Mouse (Mus musculus): ENCODE measurements around the gene Tcfl5. TPM values are rescaled to one million over a fixed set of nuclear protein-coding genes. Genes with fewer than 3 reads are reported as not detected.

Tcfl5 gene
- polyA plus RNA-seq, 1 experiment from 2014 or later = not detected

DNA sequence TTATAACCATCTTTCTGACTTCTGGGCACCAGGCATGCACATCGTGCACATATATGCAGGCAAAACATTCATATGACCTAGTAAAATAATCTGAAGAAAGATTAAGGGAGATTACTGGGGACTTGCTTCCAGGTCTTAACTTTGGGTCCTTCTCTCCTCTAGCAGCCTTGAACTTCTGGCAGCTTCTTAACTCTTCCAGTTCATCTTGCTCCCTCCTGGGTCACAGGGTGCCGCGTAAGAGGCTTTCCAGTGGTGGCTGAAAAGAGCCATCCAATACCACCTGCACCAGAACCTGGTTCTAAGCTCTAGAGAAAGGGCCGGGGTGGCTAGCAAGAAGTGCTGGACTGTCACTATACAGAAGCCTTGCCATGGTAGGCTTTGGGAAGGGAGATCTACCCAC lies 45.0 kb downstream of the Tcfl5 start, which contains the start of gene Col9a3:
Col9a3 (plus strand) TSS at position 301 of the 400 bp plus-strand sequence.
- no peak within 1 kb of the TSS for H3K4me3 ChIP-seq (replicated peaks)
- DNase-seq = no peak
- WGBS (ENCODE audit: insufficient replicate concordance) = 41% methylated on average over 4 of the region's 4 CpGs
- H3K27me3 ChIP-seq = peaks cover 46% of the 10 kb centered on the region
- H3K9ac ChIP-seq = no peak within 1 kb of the TSS
- peak within 1 kb of the TSS; percentile 21 for H3K4me2 ChIP-seq
- H3K9me3 ChIP-seq (replicated peaks) = no peaks in the 10 kb centered on the region
- ATAC-seq (ENCODE audit: low read depth) = no peak
- H3K27ac ChIP-seq = no peak within 1 kb of the TSS
- peaks cover 35% of the 10 kb centered on the region for H3K36me3 ChIP-seq
- H3K4me1 ChIP-seq (replicated peaks) = no peaks in the 10 kb centered on the region

DNA sequence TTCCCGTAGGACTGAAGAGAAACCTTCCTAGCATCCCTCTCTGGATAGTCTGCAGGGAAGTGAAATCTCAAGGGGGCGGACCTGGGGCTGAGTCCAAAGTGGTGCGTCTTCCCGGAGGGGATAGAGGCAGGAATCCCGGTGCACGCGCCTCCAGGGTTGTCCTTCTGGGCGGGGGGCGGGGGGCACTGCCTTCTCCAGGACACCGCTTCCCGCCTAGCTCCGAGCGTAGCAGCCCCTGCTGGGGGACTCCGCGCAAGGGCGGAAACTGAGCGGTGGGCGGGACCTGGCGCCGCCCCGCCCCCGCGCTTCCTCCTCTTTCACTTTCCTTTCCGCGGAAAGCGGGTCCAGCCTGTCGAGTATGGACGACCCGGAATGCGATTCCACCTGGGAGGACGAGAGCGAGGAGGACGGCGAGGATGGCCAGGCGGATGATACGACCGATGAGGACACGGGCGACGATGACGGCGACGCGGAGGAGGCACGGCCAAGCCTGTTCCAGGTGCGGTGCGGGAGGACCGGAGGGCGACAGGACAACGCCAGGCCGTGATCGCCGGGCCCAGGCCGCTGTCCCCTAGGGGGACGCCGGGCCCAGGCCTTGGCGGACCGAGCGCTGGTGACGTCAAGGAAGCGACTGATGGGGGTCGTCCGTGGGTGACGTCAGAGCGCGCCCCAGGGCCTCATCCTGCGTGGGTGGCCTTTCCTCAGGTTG lies 53.2 kb downstream of the Tcfl5 start, which contains the start of gene Ogfr:
Ogfr (plus strand) TSS at position 123 of the 709 bp plus-strand sequence.
- H3K36me3 ChIP-seq = peaks cover 59% of the 10 kb centered on the region
- H3K27ac ChIP-seq = peak within 1 kb of the TSS; percentile 78
- H3K27me3 ChIP-seq = no peaks in the 10 kb centered on the region
- H3K4me3 ChIP-seq (replicated peaks) = peak within 1 kb of the TSS; percentile 96
- peak; percentile 87 for ATAC-seq (ENCODE audit: low read depth)
- H3K9me3 ChIP-seq (replicated peaks) = no peaks in the 10 kb centered on the region
- peak within 1 kb of the TSS; percentile 93 for H3K9ac ChIP-seq
- WGBS (ENCODE audit: insufficient replicate concordance) = under 1% methylated on average over 67 of the region's 67 CpGs
- peak within 1 kb of the TSS; percentile 90 for H3K4me2 ChIP-seq
- peaks cover 25% of the 10 kb centered on the region for H3K4me1 ChIP-seq (replicated peaks)
- peak; percentile 71 for DNase-seq

DNA sequence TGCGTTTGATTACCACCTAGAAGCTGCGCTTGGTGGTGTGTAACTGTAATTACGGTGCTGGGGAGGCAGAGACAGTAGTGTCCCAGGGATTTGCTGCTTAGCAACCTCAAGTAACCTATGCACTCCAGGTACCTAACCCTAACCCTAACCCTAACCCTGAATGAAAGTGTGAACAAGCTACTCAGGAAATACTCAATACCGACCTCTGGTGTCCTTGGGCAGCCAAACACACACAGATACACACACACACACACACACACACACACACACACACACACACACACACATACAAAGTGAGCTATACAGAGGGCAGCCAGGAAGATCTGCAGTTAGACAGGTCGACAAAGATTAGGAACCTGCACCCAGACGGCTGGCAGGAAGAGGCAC lies 53.8 kb downstream of the Tcfl5 start:
- H3K4me2 ChIP-seq = peak overlapping the region; percentile 90
- H3K27ac ChIP-seq = peak overlapping the region; percentile 78
- ATAC-seq (ENCODE audit: low read depth) = peak; percentile 11
- peaks cover 30% of the 10 kb centered on the region for H3K4me1 ChIP-seq (replicated peaks)
- H3K9ac ChIP-seq = peak overlapping the region; percentile 93
- peaks cover 53% of the 10 kb centered on the region for H3K36me3 ChIP-seq
- no peak for DNase-seq
- peak overlapping the region; percentile 96 for H3K4me3 ChIP-seq (replicated peaks)
- 40% methylated on average over 6 of the region's 6 CpGs for WGBS (ENCODE audit: insufficient replicate concordance)
- H3K9me3 ChIP-seq (replicated peaks) = no peaks in the 10 kb centered on the region
- H3K27me3 ChIP-seq = no peaks in the 10 kb centered on the region

DNA sequence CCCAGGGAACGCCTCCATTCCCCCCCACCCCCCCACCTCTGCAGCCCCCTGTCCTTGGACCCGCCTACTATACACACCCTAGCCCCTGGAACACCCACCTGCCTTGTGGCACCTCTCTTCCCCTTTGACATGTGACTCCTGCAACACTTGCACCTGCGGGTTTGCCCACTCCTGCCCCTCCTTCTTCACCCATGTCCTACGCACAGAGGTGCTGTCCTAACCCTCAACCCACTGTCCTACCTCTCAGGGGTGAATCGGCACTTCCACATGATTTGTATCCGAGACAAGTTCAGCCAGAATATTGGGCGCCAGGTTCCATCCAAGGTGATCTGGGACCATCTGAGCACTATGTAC lies 59.4 kb downstream of the Tcfl5 start:
- no peak for DNase-seq
- peak; percentile 21; the same call in 1 of the 2 replicates for ATAC-seq (ENCODE audit: low read depth)

DNA sequence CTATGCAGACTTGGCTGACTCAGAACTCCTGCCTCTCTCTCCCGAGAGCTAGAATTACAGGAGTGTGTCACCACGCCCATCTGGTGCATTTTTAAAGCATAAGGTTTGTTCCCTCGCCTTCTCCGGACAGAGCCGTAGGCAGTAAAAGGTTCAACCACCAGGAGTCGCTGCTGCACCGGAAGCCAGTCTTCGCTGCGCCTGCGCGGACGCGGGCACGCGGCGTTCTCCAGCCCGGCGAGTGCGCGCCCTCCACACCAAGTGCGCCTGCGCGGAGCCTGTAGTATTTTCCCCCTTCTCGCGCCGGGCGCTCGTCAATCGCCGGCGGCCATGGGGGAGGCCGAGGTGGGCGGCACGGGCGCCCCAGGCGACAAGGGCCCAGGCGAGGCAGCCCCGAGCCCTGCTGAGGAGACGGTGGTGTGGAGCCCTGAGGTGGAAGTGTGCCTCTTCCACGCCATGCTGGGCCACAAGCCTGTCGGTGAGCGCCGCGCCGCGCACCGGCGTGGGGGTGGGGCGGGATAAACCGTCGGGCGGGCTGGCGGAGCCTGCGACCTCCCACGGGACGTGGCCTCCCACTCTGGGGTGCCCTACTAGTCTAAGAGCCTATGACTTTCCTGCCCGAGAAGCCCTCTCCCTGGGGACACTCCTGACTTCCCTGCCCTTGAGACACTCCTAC lies 59.9 kb downstream of the Tcfl5 start:
- DNase-seq (peak; percentile 94), ATAC-seq (ENCODE audit: low read depth) (peak; percentile 85)
- H3K36me3 ChIP-seq = peaks cover 23% of the 10 kb centered on the region
- H3K27me3 ChIP-seq = no peaks in the 10 kb centered on the region
- H3K4me3 ChIP-seq (replicated peaks) = peak overlapping the region; percentile 86
- peak overlapping the region; percentile 93 for H3K4me2 ChIP-seq
- H3K9me3 ChIP-seq (replicated peaks) = no peaks in the 10 kb centered on the region
- peak overlapping the region; percentile 93 for H3K9ac ChIP-seq
- peaks cover 23% of the 10 kb centered on the region for H3K4me1 ChIP-seq (replicated peaks)
- H3K27ac ChIP-seq = peak overlapping the region; percentile 80
- under 1% methylated on average over 57 of the region's 57 CpGs for WGBS (ENCODE audit: insufficient replicate concordance)

More for the DNA sequence above, 59.4 kb downstream of the Tcfl5 start:
- Histone ChIP-seq H3K4me2 (peak overlapping the region; percentile 93), H3K36me3 (peaks cover 23% of the 10 kb centered on the region), H3K9ac (peak overlapping the region; percentile 93), H3K9me3 (replicated peaks) (no peaks in the 10 kb centered on the region), H3K27ac (peak overlapping the region; percentile 80), H3K4me1 (replicated peaks) (peaks cover 23% of the 10 kb centered on the region), H3K27me3 (no peaks in the 10 kb centered on the region), H3K4me3 (replicated peaks) (peak overlapping the region; percentile 86)
- 18% methylated on average over 7 of the region's 7 CpGs for WGBS (ENCODE audit: insufficient replicate concordance)

DNA sequence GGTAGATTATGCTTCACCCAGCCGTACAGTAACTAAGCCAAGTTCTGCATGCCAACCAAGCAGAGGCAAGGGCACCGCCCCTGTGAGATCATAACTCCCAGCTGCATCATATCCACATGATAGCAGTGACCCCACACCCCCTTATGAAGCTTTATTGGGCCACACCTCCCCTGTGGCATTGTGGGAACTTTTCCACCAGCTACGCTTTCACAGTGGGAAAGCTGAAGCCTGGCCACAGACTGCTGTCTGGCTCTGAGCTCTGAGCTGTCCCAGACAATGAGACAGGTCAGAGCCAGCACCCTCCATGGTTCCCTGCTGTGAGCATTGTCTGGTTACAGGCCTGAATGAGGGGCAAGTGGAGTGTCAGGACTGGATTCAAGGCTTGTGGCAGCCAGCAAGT lies 61.5 kb downstream of the Tcfl5 start, which contains the start of gene Mrgbp:
Mrgbp (plus strand) TSS at position 303 of the 400 bp plus-strand sequence.
- Histone ChIP-seq H3K36me3 (peaks cover 15% of the 10 kb centered on the region), H3K4me3 (replicated peaks) (peak within 1 kb of the TSS; percentile 86; the same call in 1 of the 2 replicates), H3K27me3 (no peaks in the 10 kb centered on the region), H3K9me3 (replicated peaks) (no peaks in the 10 kb centered on the region), H3K9ac (no peak within 1 kb of the TSS), H3K4me1 (replicated peaks) (peaks cover 23% of the 10 kb centered on the region), H3K4me2 (peak within 1 kb of the TSS; percentile 93; the same call in 1 of the 2 replicates), H3K27ac (no peak within 1 kb of the TSS)
- ATAC-seq (ENCODE audit: low read depth) (no peak), DNase-seq (no peak)
- WGBS (ENCODE audit: insufficient replicate concordance) = 68% methylated on average over 3 of the region's 3 CpGs

DNA sequence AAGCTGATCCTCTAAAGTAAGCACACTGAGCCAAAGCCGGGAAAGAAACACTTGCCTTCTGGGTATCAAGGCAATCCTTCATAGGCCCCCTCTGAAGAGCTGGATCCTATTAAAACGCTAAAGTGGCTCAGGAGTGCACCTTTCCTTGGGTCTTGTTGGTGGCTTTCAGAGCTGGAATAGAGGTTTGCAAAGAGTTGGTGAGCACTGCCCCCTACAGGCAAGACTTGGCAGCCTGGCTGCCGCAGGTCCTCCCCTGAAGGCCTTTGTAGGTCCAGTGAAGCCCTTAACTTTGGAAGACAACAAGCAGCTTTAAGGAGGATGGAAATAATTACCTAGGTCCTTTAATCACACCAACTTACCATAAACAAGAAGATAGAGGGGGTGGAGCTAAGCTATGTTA lies 63.8 kb downstream of the Tcfl5 start:
- peaks cover 17% of the 10 kb centered on the region for H3K4me1 ChIP-seq (replicated peaks)
- ATAC-seq (ENCODE audit: low read depth) (no peak), DNase-seq (peak; percentile 45)
- no peaks in the 10 kb centered on the region for H3K36me3 ChIP-seq
- 8% methylated on average over 3 of the region's 3 CpGs for WGBS (ENCODE audit: insufficient replicate concordance)
- no peak overlapping the region for H3K27ac ChIP-seq
- no peak overlapping the region for H3K4me2 ChIP-seq
- H3K27me3 ChIP-seq = no peaks in the 10 kb centered on the region
- no peaks in the 10 kb centered on the region for H3K9me3 ChIP-seq (replicated peaks)
- no peak overlapping the region for H3K4me3 ChIP-seq (replicated peaks)
- H3K9ac ChIP-seq = no peak overlapping the region

DNA sequence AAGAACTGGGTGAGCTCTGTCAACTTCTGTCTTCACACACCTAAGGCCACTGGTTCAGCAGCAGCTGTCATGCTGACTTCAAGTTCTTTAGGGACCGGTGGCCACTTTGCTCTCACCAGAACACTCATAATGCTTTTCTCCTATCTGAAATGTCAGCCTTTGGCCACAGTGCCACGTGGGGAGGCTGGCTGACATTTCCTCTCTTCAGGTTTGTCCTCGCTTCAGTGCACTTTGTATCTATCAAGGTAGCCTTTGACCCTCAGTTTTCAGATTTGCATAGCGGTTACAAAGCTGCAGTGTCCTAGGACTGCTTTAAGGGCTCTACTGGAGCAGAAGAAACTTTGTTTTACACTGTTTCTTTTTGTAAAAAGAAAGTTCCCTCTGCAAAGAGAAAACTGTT lies 66.0 kb downstream of the Tcfl5 start:
- Histone ChIP-seq H3K4me3 (replicated peaks) (no peak overlapping the region), H3K27ac (no peak overlapping the region), H3K27me3 (peaks cover 3% of the 10 kb centered on the region), H3K9ac (no peak overlapping the region), H3K36me3 (no peaks in the 10 kb centered on the region), H3K4me1 (replicated peaks) (peaks cover 2% of the 10 kb centered on the region; the same call in 1 of the 2 replicates), H3K9me3 (replicated peaks) (no peaks in the 10 kb centered on the region), H3K4me2 (no peak overlapping the region)
- DNase-seq = no peak
- no peak for ATAC-seq (ENCODE audit: low read depth)
- 29% methylated on average over 4 of the region's 4 CpGs for WGBS (ENCODE audit: insufficient replicate concordance)

Other genes starting within 250 kb of the Tcfl5 start
- gene Slco4a1, start 186.5 kb downstream of the Tcfl5 start, polyA plus RNA-seq (2015; fragmentation: Nextera tagmentation; extraction: Ambion mirVana) = 0.52 and 0.68 TPM in 2 replicates
- gene Ntsr1, start 142.7 kb downstream of the Tcfl5 start, polyA plus RNA-seq (2015; fragmentation: Nextera tagmentation; extraction: Ambion mirVana) = 0.08 and 0.13 TPM in 2 replicates
- 10.9 and 12.5 TPM in 2 replicates for gene Mrgbp, start 61.4 kb downstream of the Tcfl5 start, polyA plus RNA-seq (2015; fragmentation: Nextera tagmentation; extraction: Ambion mirVana)
- 23.5 and 24.9 TPM in 2 replicates for gene Ogfr, start 53.5 kb downstream of the Tcfl5 start, polyA plus RNA-seq (2015; fragmentation: Nextera tagmentation; extraction: Ambion mirVana)
- 1.5 and 2.1 TPM in 2 replicates for gene Col9a3, start 44.9 kb downstream of the Tcfl5 start, polyA plus RNA-seq (2015; fragmentation: Nextera tagmentation; extraction: Ambion mirVana)
- gene Dido1, start 67.3 kb upstream of the Tcfl5 start, polyA plus RNA-seq (2015; fragmentation: Nextera tagmentation; extraction: Ambion mirVana) = 10.1 and 12.7 TPM in 2 replicates
- gene Gid8, start 67.4 kb upstream of the Tcfl5 start, polyA plus RNA-seq (2015; fragmentation: Nextera tagmentation; extraction: Ambion mirVana) = 116 and 126 TPM in 2 replicates
- 4.8 and 5.5 TPM in 2 replicates for gene Slc17a9, start 82.6 kb upstream of the Tcfl5 start, polyA plus RNA-seq (2015; fragmentation: Nextera tagmentation; extraction: Ambion mirVana)
- not detected in 2 replicates for gene Bhlhe23, start 134.2 kb upstream of the Tcfl5 start, polyA plus RNA-seq (2015; fragmentation: Nextera tagmentation; extraction: Ambion mirVana)